Mouse (Mus musculus) kidney, embryonic 16.5 days (tissue): ENCODE data around the gene Kcnmb1. TPM values are rescaled to one million over a fixed set of nuclear protein-coding genes. Genes with fewer than 3 reads are reported as not detected.

Experiments
- ATAC-seq: fragments of 200-750 bp; cut with Nextera tagmentation; 2 replicates; pipeline ENCODE4 v1.8.0; 2017; ENCODE audit warnings: moderate TSS enrichment; ENCODE audit not compliant: low FRiP score, low TSS enrichment
- H3K27ac ChIP-seq: fragments of 300-500 bp; sonication (generic); 2 replicates; pipeline ENCODE4 v1.5.1; 2014; ENCODE audit warnings: low read length
- H3K27me3 ChIP-seq: fragments of 300-500 bp; sonication (generic); 2 replicates; pipeline ENCODE4 v1.6.1; 2014; ENCODE audit warnings: low read length, control low read depth, mixed read lengths; ENCODE audit not compliant: insufficient read depth
- H3K36me3 ChIP-seq: fragments of 300-500 bp; sonication (generic); 2 replicates; pipeline ENCODE4 v1.6.1; 2014; ENCODE audit warnings: low read length, control low read depth, mixed read lengths; ENCODE audit not compliant: insufficient read depth
- H3K4me1 ChIP-seq: fragments of 300-500 bp; sonication (generic); 2 replicates; pipeline ENCODE4 v1.6.1; 2014; ENCODE audit warnings: low read length, control low read depth, mixed read lengths; ENCODE audit not compliant: insufficient read depth
- H3K4me2 ChIP-seq: fragments of 300-500 bp; sonication (generic); replicated peaks from 2 replicates; pipeline ENCODE4 v1.6.1; 2014; ENCODE audit warnings: low read depth, low read length
- H3K4me3 ChIP-seq: fragments of 300-500 bp; sonication (generic); 2 replicates; pipeline ENCODE4 v1.5.1; 2014; ENCODE audit warnings: mild to moderate bottlenecking, low read length
- H3K9ac ChIP-seq: fragments of 300-500 bp; sonication (generic); replicated peaks from 2 replicates; pipeline ENCODE4 v1.6.1; 2014; ENCODE audit warnings: low read length
- H3K9me3 ChIP-seq: fragments of 300-500 bp; sonication (generic); 2 replicates; pipeline ENCODE4 v1.6.1; 2016; ENCODE audit warnings: low read length, control low read depth
- WGBS: fragments of 180-500 bp; shearing (Covaris S2); extraction: QIAGEN DNeasy Blood & Tissue Kit; methylation state at CpG from one replicate; pipeline ENCODE4 v1.1.7; 2014; 5-methylcytosine and 5-hydroxymethylcytosine counted together
- polyA plus RNA-seq: library from polyadenylated mRNA; unstranded; fragments of >200 nt; fragmentation: Nextera tagmentation; extraction: Ambion mirVana; gene quantifications from 2 replicates; pipeline ENCODE4 v1.2.1, GENCODE M21; 2015

Gene Kcnmb1
- polyA plus RNA-seq, 1 experiment from 2014 or later, result 0.76 TPM

DNA sequence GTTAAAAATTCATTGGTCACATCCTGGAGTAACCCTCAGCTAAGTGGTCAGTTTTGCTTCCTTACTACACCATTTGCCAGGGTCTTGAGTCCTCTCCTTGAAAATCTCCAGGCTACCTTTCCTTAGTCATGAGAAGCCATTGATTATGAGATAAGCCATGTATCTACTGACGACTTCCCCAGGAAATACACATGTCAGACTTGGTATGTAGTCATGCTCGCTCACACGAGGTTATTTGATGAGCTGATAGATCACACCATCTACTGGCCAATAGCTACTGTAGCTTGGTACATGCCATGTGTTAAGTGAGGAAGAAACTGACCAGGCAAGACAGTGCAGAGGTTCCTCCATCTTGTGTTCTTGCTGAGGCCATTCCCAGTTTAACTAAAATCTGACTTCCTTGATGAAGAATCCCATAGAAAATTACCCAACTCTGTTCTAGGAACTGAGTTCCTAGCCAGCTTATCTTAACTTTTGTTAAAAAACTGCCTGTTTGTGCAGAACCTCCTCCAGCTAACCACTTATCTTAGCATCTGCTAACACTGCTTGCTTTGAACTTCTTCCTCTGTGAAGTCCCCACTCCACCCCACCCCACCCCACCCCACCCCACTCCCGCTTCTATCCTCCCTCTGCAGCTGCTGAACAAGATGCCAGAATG is 23.2 kb upstream of the Kcnmb1 start:
- no peak overlapping the region for H3K9ac ChIP-seq
- no peaks in the 10 kb centered on the region for H3K36me3 ChIP-seq
- no peak overlapping the region for H3K27ac ChIP-seq
- ATAC-seq, result no peak
- 71% methylated on average over 4 of the region's 4 CpGs for WGBS
- H3K4me2 ChIP-seq, result no peak overlapping the region
- H3K27me3 ChIP-seq, result no peaks in the 10 kb centered on the region
- no peak overlapping the region for H3K4me3 ChIP-seq
- H3K4me1 ChIP-seq, result no peaks in the 10 kb centered on the region
- no peaks in the 10 kb centered on the region for H3K9me3 ChIP-seq

DNA sequence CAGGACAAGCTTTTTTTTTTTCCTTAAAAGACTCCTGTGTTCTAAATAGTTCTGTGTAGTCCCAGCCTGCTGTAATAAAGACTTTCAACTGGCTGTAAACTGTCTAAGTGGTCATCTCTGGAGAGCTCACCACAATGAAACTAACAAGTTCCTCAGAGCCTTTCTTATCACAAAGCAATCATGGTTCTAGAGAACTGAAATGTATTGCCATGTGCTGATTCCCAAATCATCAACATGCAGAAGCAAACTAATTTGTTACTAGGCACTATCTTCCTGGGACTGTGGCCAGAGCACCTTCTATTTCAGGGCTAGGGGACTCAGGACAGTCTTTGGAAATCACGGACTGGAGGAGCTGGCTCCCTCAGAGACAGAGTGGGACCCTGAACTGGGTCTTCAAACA is 19.2 kb upstream of the Kcnmb1 start:
- WGBS, result 81% methylated on average over 1 of the region's 1 CpGs
- no peak overlapping the region for H3K9ac ChIP-seq
- no peak overlapping the region for H3K27ac ChIP-seq
- no peaks in the 10 kb centered on the region for H3K9me3 ChIP-seq
- no peaks in the 10 kb centered on the region for H3K27me3 ChIP-seq
- H3K4me2 ChIP-seq, result no peak overlapping the region
- no peak for ATAC-seq
- no peaks in the 10 kb centered on the region for H3K4me1 ChIP-seq
- H3K4me3 ChIP-seq, result no peak overlapping the region
- H3K36me3 ChIP-seq, result no peaks in the 10 kb centered on the region

DNA sequence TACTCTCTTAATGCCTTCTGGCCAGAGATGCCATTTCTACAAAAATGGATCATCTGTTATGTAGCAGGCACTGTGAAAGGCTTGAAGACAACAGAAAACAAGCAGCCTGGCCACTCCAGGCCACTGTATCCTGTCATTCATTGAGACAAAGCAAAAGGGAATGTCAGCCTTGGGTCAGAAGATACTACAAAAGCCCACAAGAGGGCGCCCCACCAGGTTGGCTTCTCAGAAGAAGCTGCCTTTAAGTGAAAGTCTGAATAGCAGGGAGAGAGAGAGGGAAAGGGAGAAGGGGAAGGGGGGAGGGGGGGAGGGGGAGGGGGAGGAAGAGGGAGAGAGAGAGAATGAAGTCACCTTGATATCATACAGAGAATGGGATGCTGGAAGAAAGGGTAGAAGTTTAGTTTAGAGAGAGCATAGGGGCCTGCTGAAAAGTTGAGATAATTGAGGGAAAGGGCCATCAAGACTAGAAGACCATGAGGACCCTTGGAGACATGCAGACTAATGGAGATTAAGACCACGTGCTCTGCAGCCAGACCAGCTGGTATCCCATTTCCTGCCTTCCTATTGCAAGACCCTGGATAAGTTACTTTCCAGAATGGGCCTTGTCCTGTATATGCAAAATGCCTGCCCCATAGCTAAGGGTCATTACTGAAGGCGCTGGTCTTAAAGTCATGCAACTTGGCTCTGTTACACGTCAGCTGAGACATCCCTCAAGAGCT is 18.6 kb upstream of the Kcnmb1 start:
- no peaks in the 10 kb centered on the region for H3K36me3 ChIP-seq
- no peak for ATAC-seq
- H3K27ac ChIP-seq, result no peak overlapping the region
- H3K27me3 ChIP-seq, result no peaks in the 10 kb centered on the region
- WGBS, result 65% methylated on average over 4 of the region's 4 CpGs
- H3K9ac ChIP-seq, result no peak overlapping the region
- H3K9me3 ChIP-seq, result no peaks in the 10 kb centered on the region
- no peak overlapping the region for H3K4me3 ChIP-seq
- H3K4me1 ChIP-seq, result no peaks in the 10 kb centered on the region
- no peak overlapping the region for H3K4me2 ChIP-seq

DNA sequence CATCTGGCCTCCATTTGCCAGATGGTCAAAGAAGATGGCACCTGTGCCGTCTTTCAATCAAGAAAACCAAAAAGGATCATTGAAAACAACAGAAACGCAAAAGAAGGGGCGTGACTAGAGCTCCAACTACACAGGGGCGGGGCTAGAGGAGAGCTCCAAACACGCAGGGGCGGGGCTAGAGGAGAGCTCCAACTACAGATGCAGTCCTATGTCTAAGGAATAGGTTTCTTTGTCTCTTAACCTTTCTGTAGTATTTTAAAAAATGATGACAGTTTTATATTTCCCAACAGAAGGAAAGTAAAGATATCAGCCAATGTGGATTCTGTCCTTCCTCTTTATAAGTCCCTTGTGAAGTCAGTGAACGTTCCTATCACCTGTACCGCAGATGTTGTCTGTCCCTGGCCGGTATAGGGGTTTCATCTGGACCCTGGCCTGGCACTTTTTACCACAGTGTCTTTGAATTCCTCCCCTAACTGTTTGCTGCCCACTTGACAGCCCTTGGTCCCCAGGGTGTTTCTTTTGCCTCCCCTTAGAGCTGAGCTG is 18.0 kb upstream of the Kcnmb1 start:
- Histone ChIP-seq H3K9ac (no peak overlapping the region), H3K27ac (no peak overlapping the region), H3K4me2 (no peak overlapping the region), H3K4me1 (no peaks in the 10 kb centered on the region), H3K9me3 (no peaks in the 10 kb centered on the region), H3K27me3 (no peaks in the 10 kb centered on the region), H3K36me3 (no peaks in the 10 kb centered on the region), H3K4me3 (no peak overlapping the region)
- ATAC-seq, result no peak
- WGBS, result 86% methylated on average over 9 of the region's 9 CpGs

DNA sequence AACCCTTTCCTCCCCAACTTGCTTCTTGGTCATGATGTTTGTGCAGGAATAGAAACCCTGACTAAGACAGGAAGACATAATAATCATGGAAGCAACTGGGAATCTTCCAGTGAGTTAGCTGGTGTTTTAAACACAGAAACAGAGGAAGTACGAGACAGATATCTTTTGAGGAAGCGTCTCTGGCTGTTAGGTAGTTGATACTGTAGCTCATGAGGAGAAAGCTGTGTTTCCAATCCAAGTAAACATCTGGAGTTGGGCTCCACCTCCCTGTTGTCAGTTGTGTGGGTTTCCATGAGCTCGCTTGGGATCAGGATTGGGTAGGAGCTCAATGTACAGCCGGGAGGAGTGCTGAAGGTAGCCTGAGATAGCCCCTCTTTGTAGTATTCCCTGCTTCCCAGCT is 16.3 kb upstream of the Kcnmb1 start:
- H3K9ac ChIP-seq, result no peak overlapping the region
- H3K4me2 ChIP-seq, result no peak overlapping the region
- ATAC-seq, result no peak
- no peaks in the 10 kb centered on the region for H3K4me1 ChIP-seq
- H3K9me3 ChIP-seq, result no peaks in the 10 kb centered on the region
- no peaks in the 10 kb centered on the region for H3K36me3 ChIP-seq
- H3K27me3 ChIP-seq, result no peaks in the 10 kb centered on the region
- WGBS, result 84% methylated on average over 4 of the region's 4 CpGs
- no peak overlapping the region for H3K27ac ChIP-seq
- no peak overlapping the region for H3K4me3 ChIP-seq

GRCm38 (mm10) chr11:33951155-33951554 is 11.7 kb upstream of the Kcnmb1 start:
- no peak overlapping the region for H3K27ac ChIP-seq
- H3K36me3 ChIP-seq, result no peaks in the 10 kb centered on the region

GRCm38 (mm10) chr11:33951684-33952625 is 10.9 kb upstream of the Kcnmb1 start:
- Histone ChIP-seq H3K27ac (no peak overlapping the region), H3K9ac (no peak overlapping the region), H3K36me3 (no peaks in the 10 kb centered on the region), H3K9me3 (no peaks in the 10 kb centered on the region), H3K27me3 (no peaks in the 10 kb centered on the region), H3K4me3 (no peak overlapping the region), H3K4me2 (no peak overlapping the region), H3K4me1 (no peaks in the 10 kb centered on the region)
- no peak for ATAC-seq
- 82% methylated on average over 8 of the region's 8 CpGs for WGBS

More at GRCm38 (mm10) chr11:33951155-33951554, 11.7 kb upstream of the Kcnmb1 start:
- WGBS, result 63% methylated on average over 5 of the region's 5 CpGs
- Histone ChIP-seq H3K4me2 (no peak overlapping the region), H3K9me3 (no peaks in the 10 kb centered on the region), H3K4me3 (no peak overlapping the region), H3K9ac (no peak overlapping the region), H3K4me1 (no peaks in the 10 kb centered on the region), H3K27me3 (no peaks in the 10 kb centered on the region)
- no peak for ATAC-seq

GRCm38 (mm10) chr11:33955982-33956381 is 6.8 kb upstream of the Kcnmb1 start:
- no peak for ATAC-seq
- WGBS, result 63% methylated on average over 4 of the region's 4 CpGs
- Histone ChIP-seq H3K36me3 (no peaks in the 10 kb centered on the region), H3K4me1 (no peaks in the 10 kb centered on the region), H3K9me3 (no peaks in the 10 kb centered on the region), H3K27me3 (no peaks in the 10 kb centered on the region), H3K4me2 (no peak overlapping the region), H3K27ac (no peak overlapping the region), H3K9ac (no peak overlapping the region), H3K4me3 (no peak overlapping the region)

DNA sequence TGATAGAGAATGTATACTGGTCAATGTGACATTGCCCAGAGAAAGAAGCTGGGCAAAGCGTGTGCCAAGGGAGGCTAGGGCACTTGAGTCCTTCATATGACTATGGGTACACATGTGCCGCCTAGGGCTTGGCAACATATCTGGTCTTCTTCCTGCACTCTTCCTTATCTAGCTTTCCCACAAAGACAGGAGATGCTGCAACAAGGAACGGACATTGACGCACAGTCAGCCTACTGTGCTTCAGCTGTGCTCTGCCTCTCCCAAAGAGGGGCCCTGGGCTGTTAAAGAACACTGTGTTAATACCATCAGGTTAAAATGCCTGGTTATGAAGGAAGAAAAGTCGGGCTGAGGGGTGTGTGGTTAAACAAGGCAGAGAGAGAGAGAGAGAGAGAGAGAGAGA is 6.2 kb upstream of the Kcnmb1 start:
- ATAC-seq, result no peak
- Histone ChIP-seq H3K4me1 (no peaks in the 10 kb centered on the region), H3K4me3 (no peak overlapping the region), H3K27ac (no peak overlapping the region), H3K36me3 (no peaks in the 10 kb centered on the region), H3K4me2 (no peak overlapping the region), H3K9ac (no peak overlapping the region), H3K9me3 (no peaks in the 10 kb centered on the region), H3K27me3 (no peaks in the 10 kb centered on the region)
- 88% methylated on average over 5 of the region's 5 CpGs for WGBS
